Mouse (Mus musculus) frontal cortex, postnatal 36 days (tissue): ENCODE measurements around the gene Brd4.

Experiments used
- DNase-seq, 2 experiments: peaks; one replicate each; pipeline ENCODE4 v3.0.0; 2022; ENCODE audit warnings: low spot score in 2 of 2

Gene Brd4

DNA sequence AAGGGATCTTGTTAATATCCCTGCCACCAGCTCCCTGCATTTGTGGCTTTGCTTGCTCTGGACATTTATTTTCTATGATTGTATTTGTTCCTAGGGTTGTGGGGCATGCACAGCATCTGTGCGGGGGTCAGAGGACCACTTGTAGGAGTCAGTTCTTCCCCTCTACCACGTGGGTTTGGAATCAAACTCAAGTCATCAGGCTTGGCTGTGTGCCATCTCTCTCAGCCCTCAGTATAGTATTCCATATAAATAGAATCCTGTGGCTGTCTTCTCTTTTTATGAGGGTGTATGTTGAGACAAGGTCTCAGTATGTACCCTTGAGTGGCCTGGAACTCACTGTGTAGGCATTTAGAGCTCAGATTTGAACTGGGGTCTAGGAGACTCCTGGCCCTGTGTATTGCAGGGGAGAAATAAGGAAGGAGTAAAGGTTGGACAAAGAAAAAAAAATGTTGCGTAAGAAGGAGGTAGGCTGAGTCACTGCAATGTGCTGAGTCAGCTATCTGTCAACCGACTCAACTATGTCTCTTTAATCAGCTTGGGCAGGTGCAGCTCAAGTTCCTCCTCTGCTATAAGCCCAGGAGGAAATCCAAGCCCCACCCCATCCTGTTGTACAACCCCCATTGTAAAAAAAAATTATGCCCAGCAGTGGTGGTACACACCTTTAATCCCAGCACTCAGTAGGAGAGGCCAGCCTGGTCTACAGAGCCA is 114.8 kb downstream of the Brd4 start:
- DNase-seq = no peak

DNA sequence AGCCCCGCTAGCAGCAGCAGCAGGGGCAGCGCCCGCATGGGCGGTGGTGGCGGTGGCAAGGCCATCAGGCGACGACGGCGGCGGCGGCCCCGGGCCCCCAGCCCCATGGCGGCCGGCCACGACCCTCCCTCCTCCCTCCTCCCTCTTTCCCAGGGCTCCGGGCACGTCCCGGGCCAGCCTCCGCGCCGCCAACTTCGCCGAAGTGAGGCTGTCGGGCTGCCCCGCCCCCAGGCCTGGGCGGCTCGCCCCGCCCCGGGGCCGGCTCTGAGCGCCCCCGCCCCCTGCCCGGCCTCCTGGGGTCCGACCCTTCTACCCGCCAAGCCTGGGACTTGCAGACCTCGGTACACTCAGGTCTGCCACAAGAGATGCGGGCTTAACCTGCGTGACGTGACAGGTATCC is 117.8 kb downstream of the Brd4 start, which contains the start of gene Notch3:
Gene Notch3, minus strand, starts transcription at position 166 of the 400 bp plus-strand sequence.
- DNase-seq = no peak

DNA sequence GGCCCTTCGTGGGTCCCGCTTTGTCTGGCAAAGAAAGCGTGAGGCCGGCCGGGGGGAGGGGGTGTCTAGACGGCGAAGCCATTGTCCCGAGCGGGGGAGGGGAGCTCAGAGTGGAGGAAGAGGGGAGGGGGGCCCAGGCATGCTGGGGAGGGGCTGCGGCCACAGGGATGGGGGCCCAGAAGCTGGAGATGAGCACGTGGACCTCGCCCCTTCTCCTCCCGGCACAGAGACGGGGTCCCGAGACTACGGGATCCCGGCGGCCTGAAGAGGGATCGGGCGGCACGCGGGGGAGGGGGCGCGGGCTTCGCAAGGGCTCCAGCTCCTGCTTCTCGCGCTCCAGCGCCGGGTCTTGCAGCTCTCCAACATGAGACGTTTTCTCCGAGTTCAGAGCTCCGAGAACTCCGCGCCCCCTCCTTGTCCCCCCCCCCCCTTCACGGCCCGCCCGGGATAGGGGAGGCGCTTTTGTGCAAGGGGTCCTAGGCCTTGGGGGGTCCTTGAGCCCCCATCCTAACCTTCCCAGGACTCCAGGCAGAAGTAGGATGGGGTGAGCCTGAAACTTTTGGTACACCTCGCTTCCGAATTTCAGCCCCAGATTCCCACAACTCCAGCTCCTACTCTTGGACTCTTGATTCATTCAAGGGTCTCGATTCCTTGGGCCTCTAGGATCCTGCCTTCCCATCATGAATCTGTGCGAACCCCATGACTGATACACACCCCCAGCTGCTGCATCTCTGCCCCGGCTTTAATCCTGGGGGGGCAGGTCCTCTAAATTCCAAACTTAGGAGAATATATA is 118.5 kb downstream of the Brd4 start:
- DNase-seq = no peak

DNA sequence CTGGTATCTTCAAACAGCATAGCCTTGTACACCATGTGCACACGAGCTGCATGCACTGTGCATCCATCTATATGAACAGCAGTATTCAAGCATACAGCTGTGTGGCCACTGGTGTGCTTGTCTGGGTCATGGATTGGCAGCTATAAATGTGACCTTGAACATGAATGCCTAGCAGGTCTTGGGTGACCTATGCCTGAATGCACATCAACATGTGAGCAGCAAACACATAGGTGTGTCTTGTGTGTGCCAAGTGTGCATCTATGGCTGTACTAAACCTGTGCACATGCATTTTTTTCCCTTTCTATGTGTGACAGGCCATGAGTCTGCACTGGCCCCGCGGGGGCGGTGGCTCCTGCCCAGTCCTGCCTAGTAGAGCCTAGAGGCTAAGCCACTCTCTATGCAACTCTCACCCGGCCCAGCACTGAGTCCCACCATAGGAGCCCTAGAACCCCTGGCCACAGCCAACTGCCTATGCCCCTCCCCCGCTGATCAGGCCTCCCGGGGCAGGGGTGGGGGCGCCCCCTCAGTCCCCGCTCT is 119.2 kb downstream of the Brd4 start:
- no peak for DNase-seq

DNA sequence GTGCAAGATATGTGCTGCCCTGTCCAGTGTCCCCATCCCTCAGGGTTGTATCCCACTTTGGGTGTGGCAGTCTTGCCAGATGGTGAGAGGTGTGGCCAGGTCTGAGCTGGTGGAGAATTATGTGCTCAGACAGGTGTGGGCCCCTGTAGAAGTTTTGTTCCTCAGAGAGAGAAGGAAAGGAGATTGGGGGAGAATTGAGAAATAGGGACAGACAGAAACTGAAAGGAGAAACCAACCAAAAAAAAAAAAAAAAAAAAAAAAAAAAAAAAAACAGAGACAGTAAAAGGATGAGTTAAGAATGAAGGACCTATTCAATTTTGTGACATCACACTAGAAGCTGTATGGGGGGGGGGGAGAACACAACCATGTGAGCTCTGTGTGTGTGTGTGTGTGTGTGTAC is 119.7 kb downstream of the Brd4 start:
- DNase-seq = no peak

DNA sequence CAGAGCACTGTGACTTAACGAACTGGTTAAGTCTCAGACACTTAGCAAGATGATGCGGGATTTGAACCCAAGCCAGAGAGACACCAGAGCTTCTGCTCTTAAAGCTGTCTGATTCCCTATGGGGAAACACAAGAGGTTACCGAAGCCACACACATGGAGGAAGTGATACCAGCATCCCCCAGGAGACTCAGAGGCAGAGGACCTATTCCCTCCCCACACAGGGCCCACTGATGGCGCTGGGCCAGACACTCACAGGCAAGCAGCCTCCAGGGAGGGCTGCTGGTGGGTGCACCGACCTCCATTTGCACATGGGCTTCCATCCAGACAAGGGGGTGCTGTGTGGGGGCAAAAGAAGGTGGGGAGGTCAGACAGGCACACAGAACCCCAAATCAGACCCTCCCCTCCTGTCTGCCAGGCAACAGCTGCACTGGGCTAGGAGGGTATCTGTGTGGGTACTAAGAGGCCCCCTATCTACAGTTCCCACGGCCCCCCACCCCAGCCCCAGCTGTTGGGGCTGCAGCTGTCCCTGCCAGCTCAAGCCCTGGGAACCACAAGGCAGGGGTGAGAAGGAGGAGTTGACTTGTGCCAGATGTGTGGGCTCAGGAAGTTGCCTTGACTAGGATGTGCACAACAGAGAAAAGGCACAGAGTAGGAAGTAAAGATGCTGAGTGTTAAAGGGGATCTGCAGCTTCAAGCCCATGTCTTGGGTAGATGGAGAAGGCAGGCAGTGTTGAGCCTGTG is 120.4 kb downstream of the Brd4 start:
- DNase-seq = no peak

DNA sequence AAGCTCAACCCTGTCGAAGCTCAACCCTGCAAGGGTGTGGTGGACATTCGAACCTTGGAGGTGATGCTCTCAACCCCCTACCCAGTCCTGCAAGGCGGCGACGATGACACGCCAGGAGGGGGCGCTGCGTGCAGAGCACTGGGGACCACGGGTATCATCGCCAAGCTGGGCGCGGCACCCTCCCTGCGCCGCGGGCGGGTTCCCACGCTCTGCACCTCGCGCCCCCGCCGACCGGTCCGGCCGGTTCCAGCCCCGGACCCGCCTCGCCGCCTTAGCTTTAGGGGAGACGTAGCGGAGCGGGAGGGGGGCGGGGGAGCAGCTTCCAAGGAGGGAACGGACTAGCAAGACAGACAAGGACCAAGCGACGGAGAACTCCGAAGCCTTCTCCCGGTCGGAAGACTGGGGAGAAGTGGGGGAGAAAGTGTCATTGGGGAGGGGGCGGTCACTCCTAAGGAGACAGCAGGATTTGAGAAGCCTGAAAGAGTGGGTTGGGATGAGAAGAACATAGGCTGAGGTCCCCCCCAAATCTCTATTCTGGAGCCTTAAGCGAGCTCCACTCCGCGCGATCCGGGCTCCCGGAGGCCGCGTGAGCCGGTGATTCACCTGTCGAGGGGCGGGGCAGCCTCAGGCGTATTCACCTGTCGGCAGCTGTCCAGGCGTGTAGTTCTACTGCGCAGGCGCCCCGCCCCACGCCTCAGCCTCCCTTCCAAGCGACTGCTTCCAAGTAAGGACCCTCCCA is 122.2 kb downstream of the Brd4 start:
- DNase-seq = peak; percentile 53 to 64

DNA sequence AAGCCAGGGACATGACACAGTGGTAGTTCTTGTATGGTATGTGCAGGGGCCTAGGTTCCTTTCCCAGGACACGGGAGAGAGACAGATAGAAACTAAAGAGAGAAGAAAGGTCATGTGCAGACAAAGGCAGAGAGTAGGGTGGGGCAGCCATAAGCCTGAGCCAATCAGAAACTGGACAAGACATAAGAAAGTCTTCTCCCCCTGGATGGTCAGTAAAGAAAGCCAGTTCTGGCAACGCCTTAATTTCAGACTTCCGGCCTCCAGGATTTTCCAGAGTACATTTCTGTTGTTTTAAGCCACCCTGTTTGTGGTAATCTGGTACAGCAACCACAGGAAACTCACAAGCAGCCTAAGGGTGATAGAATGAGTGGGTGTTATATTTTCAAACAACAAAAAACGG is 123.6 kb downstream of the Brd4 start:
- DNase-seq = no peak

DNA sequence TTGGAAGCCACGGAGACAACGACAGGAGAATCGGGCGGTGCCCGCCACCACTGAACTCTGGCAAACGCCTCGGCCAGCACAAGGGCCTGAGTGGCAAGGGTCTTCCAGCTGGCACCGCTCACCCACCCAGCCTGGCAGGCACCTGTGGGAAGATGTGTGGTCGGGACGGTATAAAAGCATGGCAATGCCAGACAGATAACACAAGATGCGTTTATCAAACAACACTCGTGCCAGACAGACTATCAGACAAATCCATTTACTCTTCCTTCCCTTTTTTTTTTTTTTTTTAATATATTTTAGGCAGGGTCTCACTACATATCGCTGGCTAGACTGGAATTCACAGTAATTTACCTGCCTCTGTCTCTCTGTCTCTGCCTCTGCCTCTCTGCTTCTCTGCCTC is 125.7 kb downstream of the Brd4 start:
- no peak for DNase-seq

DNA sequence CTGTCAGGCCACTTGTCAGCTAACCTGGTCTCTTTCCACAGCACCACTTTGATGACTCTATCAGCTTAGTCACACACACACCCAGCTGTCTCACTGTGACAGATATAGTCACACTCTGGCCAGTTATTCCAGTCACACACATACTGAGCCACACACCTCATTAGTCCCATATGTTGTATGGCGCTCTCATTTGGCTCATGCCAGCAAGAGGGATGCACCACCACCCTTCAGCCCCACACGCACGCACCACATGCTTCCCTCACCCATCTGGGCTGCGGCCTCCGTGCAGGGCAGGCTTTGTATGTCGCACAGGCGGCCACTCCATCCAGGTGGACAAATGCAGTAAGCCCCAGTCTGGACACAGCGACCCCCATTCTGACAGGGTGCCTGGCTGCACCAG is 137.8 kb downstream of the Brd4 start:
- peak in 1 of 2 experiments; percentile 40 for DNase-seq
